Mouse (Mus musculus): Measurements from ENCODE around the gene Atp5c1. TPM values are rescaled to one million over a fixed set of nuclear protein-coding genes. Genes with fewer than 3 reads are reported as not detected.
A peak's percentile ranks its signal among the peaks of the same experiment; 100 is the strongest.

The Atp5c1 gene
- polyA plus RNA-seq, 1 experiment: 526 TPM

- Histone ChIP-seq H3K79me3 (ENCODE audit: low read depth) (no peaks in the 10 kb centered on the region), H3K27me3 (ENCODE audit: control insufficient read depth, insufficient read depth, insufficient read length) (no peaks in the 10 kb centered on the region), H3K4me3 (ENCODE audit: insufficient read depth, poor library complexity, severe bottlenecking) (no peak overlapping the region), H3ac (ENCODE audit: control insufficient read depth, insufficient read length, low read depth) (no peak overlapping the region), H3K36me3 (ENCODE audit: control insufficient read depth, insufficient read depth) (peaks cover 35% of the 10 kb centered on the region), H3K79me2 (ENCODE audit: control insufficient read depth, insufficient read depth) (no peaks in the 10 kb centered on the region)
- TF ChIP-seq CTCF (IDR thresholded peaks at IDR 0.05; ENCODE audit: control insufficient read depth, insufficient read depth, insufficient read length): no peak
- no peak for TF ChIP-seq MAX (IDR thresholded peaks at IDR 0.05)
- TF ChIP-seq USF1 (IDR thresholded peaks at IDR 0.05; ENCODE audit: low read depth): no peak
- TF ChIP-seq MYOD1 (IDR thresholded peaks at IDR 0.05; ENCODE audit: control insufficient read depth, insufficient read length, low read depth): no peak
- no peak for TF ChIP-seq CEBPB (IDR thresholded peaks at IDR 0.05; ENCODE audit: low read depth)
- no peak for TF ChIP-seq MYOG (IDR thresholded peaks at IDR 0.05; ENCODE audit: control insufficient read depth, extremely low read depth, insufficient read length)
- no peak for TF ChIP-seq FOSL1 (IDR thresholded peaks at IDR 0.05; ENCODE audit: insufficient read depth, low read length, poor library complexity, severe bottlenecking)
These were observed 14.2 kb upstream of the Atp5c1 start for GRCm38 (mm10) chr2:10094327-10095100.

- TF ChIP-seq CTCF (IDR thresholded peaks at IDR 0.05; ENCODE audit: control insufficient read depth, insufficient read depth, insufficient read length): no peak
- TF ChIP-seq FOSL1 (IDR thresholded peaks at IDR 0.05; ENCODE audit: insufficient read depth, low read length, poor library complexity, severe bottlenecking): no peak
- TF ChIP-seq MYOG (IDR thresholded peaks at IDR 0.05; ENCODE audit: control insufficient read depth, extremely low read depth, insufficient read length): no peak
- TF ChIP-seq MYOD1 (IDR thresholded peaks at IDR 0.05; ENCODE audit: control insufficient read depth, insufficient read length, low read depth): no peak
- TF ChIP-seq MAX (IDR thresholded peaks at IDR 0.05): no peak
- TF ChIP-seq CEBPB (IDR thresholded peaks at IDR 0.05; ENCODE audit: low read depth): no peak
- no peak for TF ChIP-seq USF1 (IDR thresholded peaks at IDR 0.05; ENCODE audit: low read depth)
- no peak overlapping the region for H3ac ChIP-seq (ENCODE audit: control insufficient read depth, insufficient read length, low read depth)
- peaks cover 89% of the 10 kb centered on the region for H3K36me3 ChIP-seq (ENCODE audit: control insufficient read depth, insufficient read depth)
- no peak overlapping the region for H3K4me3 ChIP-seq (ENCODE audit: insufficient read depth, poor library complexity, severe bottlenecking)
- no peaks in the 10 kb centered on the region for H3K27me3 ChIP-seq (ENCODE audit: control insufficient read depth, insufficient read depth, insufficient read length)
- peaks cover 47% of the 10 kb centered on the region for H3K79me3 ChIP-seq (ENCODE audit: low read depth)
- H3K79me2 ChIP-seq (ENCODE audit: control insufficient read depth, insufficient read depth): peaks cover 60% of the 10 kb centered on the region
These were observed 7.0 kb upstream of the Atp5c1 start for GRCm38 (mm10) chr2:10087256-10087850.

- peaks cover 96% of the 10 kb centered on the region for H3K79me2 ChIP-seq (ENCODE audit: control insufficient read depth, insufficient read depth)
- no peak overlapping the region for H3K4me3 ChIP-seq (ENCODE audit: insufficient read depth, poor library complexity, severe bottlenecking)
- no peaks in the 10 kb centered on the region for H3K27me3 ChIP-seq (ENCODE audit: control insufficient read depth, insufficient read depth, insufficient read length)
- peaks cover 46% of the 10 kb centered on the region for H3K36me3 ChIP-seq (ENCODE audit: control insufficient read depth, insufficient read depth)
- H3ac ChIP-seq (ENCODE audit: control insufficient read depth, insufficient read length, low read depth): no peak overlapping the region
- peaks cover 83% of the 10 kb centered on the region for H3K79me3 ChIP-seq (ENCODE audit: low read depth)
- TF ChIP-seq MYOG (IDR thresholded peaks at IDR 0.05; ENCODE audit: control insufficient read depth, extremely low read depth, insufficient read length) (no peak), MYOD1 (IDR thresholded peaks at IDR 0.05; ENCODE audit: control insufficient read depth, insufficient read length, low read depth) (no peak), FOSL1 (IDR thresholded peaks at IDR 0.05; ENCODE audit: insufficient read depth, low read length, poor library complexity, severe bottlenecking) (no peak), CEBPB (IDR thresholded peaks at IDR 0.05; ENCODE audit: low read depth) (no peak), CTCF (IDR thresholded peaks at IDR 0.05; ENCODE audit: control insufficient read depth, insufficient read depth, insufficient read length) (no peak), MAX (IDR thresholded peaks at IDR 0.05) (no peak), USF1 (IDR thresholded peaks at IDR 0.05; ENCODE audit: low read depth) (no peak)
These were observed 2.4 kb upstream of the Atp5c1 start for GRCm38 (mm10) chr2:10082737-10083136.

GRCm38 (mm10) chr2:10081453-10082080, 1.3 kb upstream of the Atp5c1 start:
- peaks cover 86% of the 10 kb centered on the region for H3K79me3 ChIP-seq (ENCODE audit: low read depth)
- peak overlapping the region; percentile 98 for H3K4me3 ChIP-seq (ENCODE audit: insufficient read depth, poor library complexity, severe bottlenecking)
- H3ac ChIP-seq (ENCODE audit: control insufficient read depth, insufficient read length, low read depth): no peak overlapping the region
- H3K36me3 ChIP-seq (ENCODE audit: control insufficient read depth, insufficient read depth): peaks cover 35% of the 10 kb centered on the region
- TF ChIP-seq MAX (IDR thresholded peaks at IDR 0.05): no peak
- no peak for TF ChIP-seq FOSL1 (IDR thresholded peaks at IDR 0.05; ENCODE audit: insufficient read depth, low read length, poor library complexity, severe bottlenecking)
- no peak for TF ChIP-seq USF1 (IDR thresholded peaks at IDR 0.05; ENCODE audit: low read depth)
- TF ChIP-seq CTCF (IDR thresholded peaks at IDR 0.05; ENCODE audit: control insufficient read depth, insufficient read depth, insufficient read length): no peak
- TF ChIP-seq CEBPB (IDR thresholded peaks at IDR 0.05; ENCODE audit: low read depth): no peak
- no peak for TF ChIP-seq MYOD1 (IDR thresholded peaks at IDR 0.05; ENCODE audit: control insufficient read depth, insufficient read length, low read depth)
- TF ChIP-seq MYOG (IDR thresholded peaks at IDR 0.05; ENCODE audit: control insufficient read depth, extremely low read depth, insufficient read length): no peak
- no peaks in the 10 kb centered on the region for H3K27me3 ChIP-seq (ENCODE audit: control insufficient read depth, insufficient read depth, insufficient read length)
- H3K79me2 ChIP-seq (ENCODE audit: control insufficient read depth, insufficient read depth): peaks cover 100% of the 10 kb centered on the region

GRCm38 (mm10) chr2:10079745-10080309, 483 bp downstream of the Atp5c1 start:
- peak overlapping the region; percentile 98 for H3K4me3 ChIP-seq (ENCODE audit: insufficient read depth, poor library complexity, severe bottlenecking)
- H3ac ChIP-seq (ENCODE audit: control insufficient read depth, insufficient read length, low read depth): peak overlapping the region; percentile 94
- H3K27me3 ChIP-seq (ENCODE audit: control insufficient read depth, insufficient read depth, insufficient read length): no peaks in the 10 kb centered on the region
- H3K79me3 ChIP-seq (ENCODE audit: low read depth): peaks cover 92% of the 10 kb centered on the region
- no peak for TF ChIP-seq USF1 (IDR thresholded peaks at IDR 0.05; ENCODE audit: low read depth)
- TF ChIP-seq CEBPB (IDR thresholded peaks at IDR 0.05; ENCODE audit: low read depth): no peak
- no peak for TF ChIP-seq MYOG (IDR thresholded peaks at IDR 0.05; ENCODE audit: control insufficient read depth, extremely low read depth, insufficient read length)
- TF ChIP-seq FOSL1 (IDR thresholded peaks at IDR 0.05; ENCODE audit: insufficient read depth, low read length, poor library complexity, severe bottlenecking): no peak
- no peak for TF ChIP-seq MYOD1 (IDR thresholded peaks at IDR 0.05; ENCODE audit: control insufficient read depth, insufficient read length, low read depth)
- no peak for TF ChIP-seq CTCF (IDR thresholded peaks at IDR 0.05; ENCODE audit: control insufficient read depth, insufficient read depth, insufficient read length)
- no peak for TF ChIP-seq MAX (IDR thresholded peaks at IDR 0.05)
- H3K36me3 ChIP-seq (ENCODE audit: control insufficient read depth, insufficient read depth): peaks cover 33% of the 10 kb centered on the region
- peaks cover 100% of the 10 kb centered on the region for H3K79me2 ChIP-seq (ENCODE audit: control insufficient read depth, insufficient read depth)
